Mouse (Mus musculus) Patski (cell line): ENCODE measurements around the gene Ccl1. TPM values are rescaled to one million over a fixed set of nuclear protein-coding genes. Genes with fewer than 3 reads are reported as not detected.
A peak's percentile ranks its signal among the peaks of the same experiment; 100 is the strongest.

Experiments
- ATAC-seq: fragments of 100-300 bp; one replicate; pipeline ENCODE4 v1.8.0; 2021
- CTCF ChIA-PET: fragments of 350-600 bp; sonication (Branson Sonifier 250); formaldehyde crosslinking; loops from one replicate; lab custom pipeline; 2022; ENCODE audit warnings: inconsistent platforms; lab: Charles Lee
- POLR2A ChIA-PET: fragments of 350-600 bp; sonication (Branson Sonifier 250); formaldehyde crosslinking; loops from one replicate; lab custom pipeline; 2022; ENCODE audit warnings: antibody characterized with exemption, inconsistent platforms; lab: Charles Lee
- DNase-seq: peaks from one replicate; pipeline ENCODE4 v3.0.0-alpha.2; 2011; ENCODE audit warnings: low read depth, low spot score
- H3K27me3 ChIP-seq: fragments of 371-371 bp; one replicate; pipeline ENCODE4 v1.5.1; 2021
- CTCF ChIP-seq: fragments of 100-300 bp; IDR thresholded peaks from one replicate; pipeline ENCODE4 v1.5.1; 2021
- in situ Hi-C: fragments of 300-500 bp; cut with MboI; formaldehyde crosslinking; loops from 3 replicates; pipeline ENCODE4 v1.11.1; 2018; ENCODE audit warnings: low pct_unique_long_range_greater_than_20kb, mixed read lengths
- polyA plus RNA-seq: library from polyadenylated mRNA; unstranded; gene quantifications from one replicate; pipeline ENCODE4 v1.2.3, GENCODE M21; 2021

Gene Ccl1
- not detected for polyA plus RNA-seq

- in situ Hi-C loops, result no loop called here
- no peak for TF ChIP-seq CTCF
- H3K27me3 ChIP-seq, result peaks cover 14% of the 10 kb centered on the region
- ChIA-PET CTCF (no interaction called here), POLR2A (no interaction called here)
- DNase-seq, result no peak
- ATAC-seq, result no peak
These were observed at the start of gene Ccl1 for GRCm38 (mm10) chr11:82305590-82305989. Gene Ccl1, minus strand, starts transcription at chr11:82305690.

DNA sequence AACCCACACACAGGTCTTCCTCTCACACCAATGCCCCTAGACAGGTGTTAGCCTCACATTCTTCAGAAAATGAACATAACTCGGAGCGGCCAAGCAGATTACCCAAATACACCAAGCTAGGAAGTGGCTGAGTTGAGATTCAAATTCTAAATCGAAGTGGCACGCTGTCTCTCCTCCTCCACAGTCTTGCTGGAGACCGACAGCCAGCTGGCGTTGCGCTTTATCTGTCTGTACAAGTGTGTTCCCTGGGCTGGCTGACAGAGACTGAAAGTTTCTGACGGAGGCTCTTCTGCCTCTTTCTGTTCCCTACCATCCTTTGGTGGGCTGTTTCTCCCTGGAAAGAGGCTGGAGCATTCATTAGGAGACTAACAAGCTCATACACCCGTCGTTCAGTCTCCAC is 45.5 kb upstream of the Ccl1 start:
- no peak for DNase-seq

DNA sequence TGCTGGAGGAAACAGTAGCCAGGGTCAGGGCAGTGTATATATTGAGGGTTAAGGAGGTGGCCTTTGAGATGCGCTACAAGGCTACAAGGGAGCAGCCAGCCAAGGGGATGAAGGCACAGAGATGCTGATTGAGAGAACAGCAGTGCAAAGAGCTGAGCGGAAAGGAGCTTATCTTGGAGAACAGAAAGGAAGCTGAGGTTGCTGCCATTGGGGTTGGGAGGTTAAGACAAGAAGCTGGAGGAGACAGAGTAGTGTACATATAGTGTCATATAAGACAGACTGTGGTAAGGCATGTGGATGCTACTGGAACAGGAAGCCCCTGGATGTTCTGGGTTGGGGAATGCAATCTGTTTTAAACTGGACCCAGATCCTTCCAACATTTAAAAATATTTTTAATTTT is 35.4 kb upstream of the Ccl1 start:
- no peak for ATAC-seq
- POLR2A ChIA-PET, result no interaction called here
- TF ChIP-seq CTCF, result no peak
- no peak for DNase-seq
- H3K27me3 ChIP-seq, result peaks cover 18% of the 10 kb centered on the region
- in situ Hi-C loops, result no loop called here
- CTCF ChIA-PET, result no interaction called here

More for the DNA sequence above, 45.5 kb upstream of the Ccl1 start:
- in situ Hi-C loops, result no loop called here
- ChIA-PET POLR2A (no interaction called here), CTCF (interaction anchor here (0.9 kb wide), 1 partner anchor 21 kb away, joined by 3 read pairs; no protein-coding TSS in a partner anchor)
- TF ChIP-seq CTCF, result no peak
- H3K27me3 ChIP-seq, result peaks cover 31% of the 10 kb centered on the region
- ATAC-seq, result no peak

DNA sequence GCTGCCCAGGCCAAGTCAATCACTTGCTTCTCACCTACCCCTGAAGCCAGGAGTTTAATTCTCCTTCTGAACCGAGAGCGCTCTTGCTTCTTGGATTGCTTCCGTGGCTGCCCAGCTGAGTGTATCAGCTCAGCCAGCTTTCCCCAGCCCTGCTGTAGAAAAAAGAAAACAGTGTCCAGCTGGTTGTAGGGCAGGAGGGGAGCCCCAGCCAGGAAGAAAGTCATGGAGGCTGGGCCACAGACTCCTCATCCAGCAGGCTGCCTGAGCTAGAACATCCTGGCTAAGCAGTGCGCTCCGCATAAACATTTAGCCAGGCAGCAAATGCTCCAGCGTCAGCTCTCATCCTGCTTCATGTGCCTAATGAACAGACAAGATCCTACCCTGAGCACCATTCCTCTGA is 34.9 kb upstream of the Ccl1 start:
- H3K27me3 ChIP-seq, result peaks cover 15% of the 10 kb centered on the region
- no peak for DNase-seq
- no peak for TF ChIP-seq CTCF
- ATAC-seq, result no peak
- CTCF ChIA-PET, result no interaction called here
- POLR2A ChIA-PET, result no interaction called here
- in situ Hi-C loops, result no loop called here

- in situ Hi-C loops, result no loop called here
- peaks cover 13% of the 10 kb centered on the region for H3K27me3 ChIP-seq
- ChIA-PET POLR2A (no interaction called here), CTCF (no interaction called here)
- TF ChIP-seq CTCF, result no peak
- no peak for ATAC-seq
- DNase-seq, result no peak
These were observed 34.5 kb upstream of the Ccl1 start for GRCm38 (mm10) chr11:82339921-82340401.

GRCm38 (mm10) chr11:82313153-82313552 is 7.7 kb upstream of the Ccl1 start:
- ATAC-seq, result no peak
- ChIA-PET POLR2A (no interaction called here), CTCF (no interaction called here)
- no peak for DNase-seq
- no peak for TF ChIP-seq CTCF
- peaks cover 10% of the 10 kb centered on the region for H3K27me3 ChIP-seq
- in situ Hi-C loops, result no loop called here

GRCm38 (mm10) chr11:82310336-82311045 is 5.0 kb upstream of the Ccl1 start:
- ChIA-PET POLR2A (no interaction called here), CTCF (no interaction called here)
- ATAC-seq, result no peak
- in situ Hi-C loops, result no loop called here
- no peak for TF ChIP-seq CTCF
- H3K27me3 ChIP-seq, result peaks cover 14% of the 10 kb centered on the region
- no peak for DNase-seq

- no peak for ATAC-seq
- POLR2A ChIA-PET, result interaction anchor here (0.6 kb wide), 1 partner anchor 11 kb away, joined by 5 read pairs; no protein-coding TSS in a partner anchor
- in situ Hi-C loops, result no loop called here
- no peak for DNase-seq
- no peak for TF ChIP-seq CTCF
- H3K27me3 ChIP-seq, result peaks cover 8% of the 10 kb centered on the region
- CTCF ChIA-PET, result no interaction called here
These were observed 7.6 kb downstream of the Ccl1 start for GRCm38 (mm10) chr11:82297895-82298294.

DNA sequence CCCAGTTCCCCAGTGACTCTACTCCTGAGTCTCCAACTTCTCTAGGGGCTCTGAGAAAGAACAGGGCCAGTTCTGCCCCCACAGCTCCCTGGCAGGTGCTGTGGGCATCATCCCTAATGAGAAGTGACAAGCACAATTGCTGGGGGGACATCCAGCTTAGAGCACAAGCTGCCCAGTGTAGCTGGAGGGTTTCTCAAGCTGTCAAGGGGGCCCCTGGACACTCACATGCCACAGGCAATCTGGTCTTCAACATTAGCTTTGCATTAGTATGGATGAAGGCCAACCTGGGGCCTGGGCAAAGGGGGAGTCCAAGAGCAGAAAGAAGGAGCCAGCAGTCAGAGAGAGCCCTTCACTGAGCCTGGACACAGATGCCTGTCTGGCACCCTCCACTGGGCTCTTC is 14.6 kb downstream of the Ccl1 start:
- CTCF ChIA-PET, result no interaction called here
- ATAC-seq (no peak), DNase-seq (no peak)
- in situ Hi-C loops, result no loop called here
- POLR2A ChIA-PET, result no interaction called here
- no peaks in the 10 kb centered on the region for H3K27me3 ChIP-seq
- TF ChIP-seq CTCF, result no peak

DNA sequence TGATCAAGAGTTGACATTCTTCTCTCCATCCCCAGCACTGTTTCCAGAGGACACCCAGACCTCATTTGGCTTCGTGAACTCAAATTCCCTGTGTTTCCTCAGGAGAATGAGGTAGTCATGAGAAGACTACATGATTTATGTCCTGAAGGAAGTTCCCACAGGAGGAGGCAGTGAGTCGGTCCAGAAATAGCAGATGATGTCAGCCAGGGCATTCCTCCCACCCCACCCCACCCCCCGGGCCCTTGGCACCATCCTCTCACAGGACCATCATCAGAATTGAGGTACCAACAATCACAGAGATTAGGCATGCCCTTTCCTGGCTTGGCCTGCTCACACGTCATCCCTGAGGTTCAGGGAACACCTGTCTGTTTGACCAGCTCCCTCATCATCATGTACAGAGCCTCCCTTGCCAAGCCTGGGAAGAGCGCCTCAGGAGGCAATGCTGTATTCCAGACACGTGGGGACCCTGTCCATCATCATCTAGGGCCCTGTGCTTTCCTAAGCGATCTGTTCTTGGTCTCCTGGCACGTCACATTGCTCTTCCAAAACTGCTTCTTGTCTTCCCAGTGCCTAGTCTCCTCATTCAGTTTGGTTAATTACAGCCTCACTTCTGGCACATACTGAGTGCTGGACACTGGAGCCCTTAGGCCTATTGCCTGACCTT is 31.2 kb downstream of the Ccl1 start:
- peaks cover 31% of the 10 kb centered on the region for H3K27me3 ChIP-seq
- POLR2A ChIA-PET, result no interaction called here
- ATAC-seq, result peak; percentile 2

DNA sequence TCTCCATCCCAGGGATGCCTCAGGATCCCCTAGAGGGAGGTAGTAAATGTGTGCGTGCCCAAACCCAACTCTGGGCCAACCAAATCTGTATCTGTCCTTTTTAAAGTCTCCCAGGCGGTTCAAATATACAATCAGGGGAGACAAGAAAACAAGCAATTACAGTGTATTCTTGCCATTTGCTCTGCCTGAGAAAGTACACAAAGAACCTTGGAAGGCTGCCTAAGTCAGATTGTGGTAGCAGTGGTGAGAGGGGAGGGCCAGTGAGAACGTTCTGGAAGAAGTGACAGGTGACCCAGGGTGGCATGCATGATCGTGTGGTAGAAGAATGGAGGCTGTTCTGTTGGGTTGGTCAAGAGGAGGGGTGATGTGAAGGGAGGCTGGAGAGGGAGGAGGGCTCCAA is 46.4 kb downstream of the Ccl1 start:
- no peak for TF ChIP-seq CTCF
- ChIA-PET CTCF (no interaction called here), POLR2A (no interaction called here)
- ATAC-seq (no peak), DNase-seq (no peak)
- in situ Hi-C loops, result no loop called here
- peaks cover 57% of the 10 kb centered on the region for H3K27me3 ChIP-seq

More for the DNA sequence above, 31.2 kb downstream of the Ccl1 start:
- CTCF ChIA-PET, result no interaction called here
- DNase-seq, result no peak
- no peak for TF ChIP-seq CTCF
- in situ Hi-C loops, result no loop called here
